Comparison of ENCODE assay signal across 8 mouse cellular contexts in the genomic region with DNA sequence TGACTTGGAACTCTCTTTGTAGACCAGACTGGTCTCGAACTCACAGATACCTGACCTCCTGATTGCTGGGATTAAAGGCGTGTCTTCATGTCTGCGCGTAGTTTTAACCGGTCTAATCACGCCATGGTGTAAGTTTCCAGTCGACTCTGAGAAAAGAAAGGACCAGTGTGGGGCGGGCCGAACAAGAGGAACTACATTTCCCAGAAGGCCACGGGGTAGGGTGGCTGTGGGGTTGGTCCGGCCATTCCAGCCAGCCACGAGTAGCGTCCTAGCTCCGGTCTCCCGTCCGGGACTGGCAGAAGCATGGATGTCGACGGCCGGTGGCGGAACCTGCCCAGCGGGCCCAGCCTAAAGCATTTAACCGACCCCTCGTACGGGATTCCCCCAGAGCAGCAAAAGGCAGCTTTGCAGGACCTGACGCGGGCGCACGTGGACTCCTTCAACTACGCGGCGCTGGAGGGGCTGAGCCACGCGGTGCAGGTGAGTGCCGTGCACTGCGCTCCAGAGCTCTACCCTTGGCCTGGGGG. TPM values are rescaled to one million over a fixed set of nuclear protein-coding genes. Genes with fewer than 3 reads are reported as not detected.
DNase-seq lines count a peak whose midpoint lies in the region; ATAC-seq and TF ChIP-seq lines count a peak whose summit lies in the region.

A gene (plus strand): TSS at position 212 of the 527 bp plus-strand sequence.

- H3K9ac ChIP-seq in embryonic facial prominence, embryonic 14.5 days (ENCODE audit: low read depth, low read length), result peak within 1 kb of the TSS; percentile 71
- H3K9ac ChIP-seq in heart, adult 2 months (ENCODE audit: low read depth, low read length), result peak within 1 kb of the TSS; percentile 89
- H3K9ac ChIP-seq in limb, embryonic 13.5 days, result peak within 1 kb of the TSS; percentile 75
- peak within 1 kb of the TSS; percentile 73 for H3K9ac ChIP-seq in midbrain, embryonic 16.5 days (ENCODE audit: low read depth, low read length)

- TF ChIP-seq EP300 in heart, adult 2 months (IDR thresholded peaks at IDR 0.05; ENCODE audit: insufficient read depth, low read depth, low read length), result peak; percentile 56; the same call in 1 of the 2 replicates

- no peaks in the 10 kb centered on the region; the same call in 1 of the 2 replicates for H3K4me1 ChIP-seq in embryonic facial prominence, embryonic 14.5 days (ENCODE audit: control insufficient read depth, insufficient read depth, low read length)
- H3K4me1 ChIP-seq in heart, adult 2 months (ENCODE audit: control insufficient read depth, insufficient read depth, low read length), result no peaks in the 10 kb centered on the region
- peaks cover 10% of the 10 kb centered on the region; the same call in 1 of the 2 replicates for H3K4me1 ChIP-seq in limb, embryonic 13.5 days
- peaks cover 6% of the 10 kb centered on the region for H3K4me1 ChIP-seq in midbrain, embryonic 16.5 days (ENCODE audit: control insufficient read depth, insufficient read depth, low read length)

- H3K27me3 ChIP-seq in embryonic facial prominence, embryonic 14.5 days (replicated peaks; ENCODE audit: control insufficient read depth, insufficient read depth, low read length), result no peaks in the 10 kb centered on the region
- H3K27me3 ChIP-seq in heart, adult 2 months (ENCODE audit: control insufficient read depth, insufficient read depth, low read length), result no peaks in the 10 kb centered on the region
- no peaks in the 10 kb centered on the region for H3K27me3 ChIP-seq in limb, embryonic 13.5 days
- no peaks in the 10 kb centered on the region for H3K27me3 ChIP-seq in midbrain, embryonic 16.5 days (ENCODE audit: control insufficient read depth, insufficient read depth, low read depth, low read length)

- peak; percentile 100 for ATAC-seq in embryonic facial prominence, embryonic 14.5 days (ENCODE audit: low read depth)
- ATAC-seq in limb, embryonic 13.5 days (ENCODE audit: low FRiP score, low read depth), result peak; percentile 98
- ATAC-seq in midbrain, embryonic 16.5 days, result peak; percentile 99

- H3K9me3 ChIP-seq in embryonic facial prominence, embryonic 14.5 days (ENCODE audit: control insufficient read depth, low read length), result no peaks in the 10 kb centered on the region
- H3K9me3 ChIP-seq in limb, embryonic 13.5 days, result no peaks in the 10 kb centered on the region
- H3K9me3 ChIP-seq in midbrain, embryonic 16.5 days (replicated peaks; ENCODE audit: control insufficient read depth, low read length, poor library complexity, severe bottlenecking), result no peaks in the 10 kb centered on the region

- under 1% methylated on average over 34 of the region's 35 CpGs for WGBS in embryonic facial prominence, embryonic 14.5 days
- under 1% methylated on average over 35 of the region's 35 CpGs for WGBS in heart, adult 2 months
- WGBS in limb, embryonic 13.5 days, result under 1% methylated on average over 35 of the region's 35 CpGs
- WGBS in midbrain, embryonic 16.5 days, result under 1% methylated on average over 35 of the region's 35 CpGs

- no peak within 1 kb of the TSS for H3K27ac ChIP-seq in embryonic facial prominence, embryonic 14.5 days (replicated peaks; ENCODE audit: low read depth, low read length)
- H3K27ac ChIP-seq in heart, adult 2 months, result peak within 1 kb of the TSS; percentile 50
- H3K27ac ChIP-seq in limb, embryonic 13.5 days, result no peak within 1 kb of the TSS
- H3K27ac ChIP-seq in midbrain, embryonic 16.5 days (ENCODE audit: low read length), result peak within 1 kb of the TSS; percentile 24; the same call in 1 of the 2 replicates

- intact Hi-C loops in heart, adult 2 months (cut with DNase I), result loop anchor here (1.0 kb wide), 1 partner anchor 28 kb away; a partner anchor contains a TSS

- H3K36me3 ChIP-seq in embryonic facial prominence, embryonic 14.5 days (ENCODE audit: control insufficient read depth, insufficient read depth, low read length), result peaks cover 32% of the 10 kb centered on the region
- no peaks in the 10 kb centered on the region for H3K36me3 ChIP-seq in heart, adult 2 months (ENCODE audit: control insufficient read depth, insufficient read depth, low read length)
- peaks cover 31% of the 10 kb centered on the region for H3K36me3 ChIP-seq in limb, embryonic 13.5 days
- peaks cover 11% of the 10 kb centered on the region for H3K36me3 ChIP-seq in midbrain, embryonic 16.5 days (ENCODE audit: control insufficient read depth, insufficient read depth, low read length)

- peak within 1 kb of the TSS; percentile 71 for H3K4me3 ChIP-seq in embryonic facial prominence, embryonic 14.5 days (ENCODE audit: low read depth, low read length)
- peak within 1 kb of the TSS; percentile 94 for H3K4me3 ChIP-seq in heart, adult 2 months
- H3K4me3 ChIP-seq in limb, embryonic 13.5 days, result peak within 1 kb of the TSS; percentile 78
- peak within 1 kb of the TSS; percentile 82 for H3K4me3 ChIP-seq in midbrain, embryonic 16.5 days (ENCODE audit: low read depth, low read length)

- H3K4me2 ChIP-seq in embryonic facial prominence, embryonic 14.5 days (ENCODE audit: low read depth, low read length), result peak within 1 kb of the TSS; percentile 58
- peak within 1 kb of the TSS; percentile 76 for H3K4me2 ChIP-seq in limb, embryonic 13.5 days (replicated peaks)
- peak within 1 kb of the TSS; percentile 72 for H3K4me2 ChIP-seq in midbrain, embryonic 16.5 days (ENCODE audit: low read length)

- TF ChIP-seq CTCF in heart, adult 2 months (IDR thresholded peaks at IDR 0.05), result no peak

- peak; percentile 99 for DNase-seq in 3T3-L1 (ENCODE audit: low read depth, low spot score)
- DNase-seq in adrenal gland, postnatal 4 days (ENCODE audit: low spot score in 2 of 2), result peak; percentile 63 to 79
- DNase-seq in embryonic facial prominence, embryonic 14.5 days (ENCODE audit: low spot score), result peak; percentile 97
- DNase-seq in heart, adult 2 months, result peak; percentile 92 to 93
- peak; percentile 94 to 95 for DNase-seq in kidney, adult 8-10 months
- DNase-seq in spleen, postnatal 10 days (ENCODE audit: low spot score in 2 of 2), result peak; percentile 81 to 90

- TF ChIP-seq POLR2A in heart, adult 2 months (IDR thresholded peaks at IDR 0.05; ENCODE audit: insufficient read depth, low read depth, low read length), result peak; percentile 79

- no peaks in the 10 kb centered on the region; the same call in 1 of the 2 replicates for H3K79me2 ChIP-seq in heart, adult 2 months (replicated peaks; ENCODE audit: control insufficient read depth, insufficient read depth, low read length)

RNA-seq across cellular contexts. Expression of the gene that starts here (rescaled TPM):
- 10 to 100 TPM; 24.3 to 29.1 TPM for total RNA-seq in adrenal gland, postnatal 4 days (2021)
- 9.2 and 11.5 TPM in 2 replicates for polyA plus RNA-seq in embryonic facial prominence, embryonic 14.5 days (2014; fragmentation: Nextera tagmentation; extraction: Ambion mirVana)
- 10 to 100 TPM; 10.6 to 10.7 TPM for total RNA-seq in heart, adult 2 months (2021)
- 10.2 and 14.2 TPM in 2 replicates for polyA plus RNA-seq in heart, adult 2 months (2012; rRNA removed)
- 28.6 and 30.4 TPM in 2 replicates for polyA plus RNA-seq in limb, embryonic 13.5 days (2015; fragmentation: Nextera tagmentation; extraction: Ambion mirVana)
- polyA plus RNA-seq in midbrain, embryonic 16.5 days (2015; fragmentation: Nextera tagmentation; extraction: Ambion mirVana), result 15.6 and 16.1 TPM in 2 replicates

Comparison
In these comparisons a context has a peak if more than half of its experiments do, and no peak if none do; other contexts are left out.
1. H3K27ac ChIP-seq: peak in heart, adult 2 months (single experiment) and midbrain, embryonic 16.5 days (single experiment); none in embryonic facial prominence, embryonic 14.5 days (single experiment) and limb, embryonic 13.5 days (single experiment).
2. Peak in every context shown above with its lines, with median percentiles within 50 percentile points of each other: DNase-seq, ATAC-seq, H3K4me2 ChIP-seq, H3K4me3 ChIP-seq and H3K9ac ChIP-seq.